Mouse (Mus musculus) lung, postnatal 36 days (tissue): ENCODE results near the gene Fbxo6.
"Not testable (repeated sequence)": the region's sequence is repeated elsewhere in the genome, so short reads cannot be mapped to it uniquely, and the experiment has no call there.

Experiments
- DNase-seq: peaks from one replicate; pipeline ENCODE4 v3.0.0; 2022; ENCODE audit warnings: mixed read lengths

Fbxo6 gene

GRCm38 (mm10) chr4:148121362-148121761, 30.6 kb downstream of the Fbxo6 start:
- DNase-seq = no peak

- no peak for DNase-seq
Measured at GRCm38 (mm10) chr4:148120555-148120954, 31.4 kb downstream of the Fbxo6 start.

- DNase-seq = not testable (repeated sequence)
Measured at GRCm38 (mm10) chr4:148119578-148119977, 32.4 kb downstream of the Fbxo6 start.

- no peak for DNase-seq
Measured at GRCm38 (mm10) chr4:148117392-148117791, 34.5 kb downstream of the Fbxo6 start.

GRCm38 (mm10) chr4:148116657-148117056, 35.3 kb downstream of the Fbxo6 start:
- no peak for DNase-seq

- peak; percentile 42 for DNase-seq
Measured at GRCm38 (mm10) chr4:148115467-148115866, 36.5 kb downstream of the Fbxo6 start.

GRCm38 (mm10) chr4:148114758-148115391, 37.1 kb downstream of the Fbxo6 start:
- peak; percentile 82 for DNase-seq

- no peak for DNase-seq
Measured at GRCm38 (mm10) chr4:148112519-148112918, 39.4 kb downstream of the Fbxo6 start.

- no peak for DNase-seq
Measured at GRCm38 (mm10) chr4:148109215-148109614, 42.7 kb downstream of the Fbxo6 start.

- DNase-seq = no peak
Measured at GRCm38 (mm10) chr4:148108565-148109100, 43.3 kb downstream of the Fbxo6 start.

- DNase-seq = no peak
Measured at GRCm38 (mm10) chr4:148107621-148108291, 44.2 kb downstream of the Fbxo6 start.

GRCm38 (mm10) chr4:148104146-148104545, 47.8 kb downstream of the Fbxo6 start:
- DNase-seq = no peak

GRCm38 (mm10) chr4:148101801-148102527, 50.0 kb downstream of the Fbxo6 start:
- peak; percentile 58 for DNase-seq

- no peak for DNase-seq
Measured at GRCm38 (mm10) chr4:148098666-148099065, 53.3 kb downstream of the Fbxo6 start.

GRCm38 (mm10) chr4:148097936-148098335, 54.0 kb downstream of the Fbxo6 start:
- no peak for DNase-seq
